Mouse (Mus musculus) stomach, postnatal 0 days (tissue): ENCODE results near the gene Pms1. TPM values are rescaled to one million over a fixed set of nuclear protein-coding genes. Genes with fewer than 3 reads are reported as not detected.
A peak's percentile ranks its signal among the peaks of the same experiment; 100 is the strongest.
"Not testable (repeated sequence)": the region's sequence is repeated elsewhere in the genome, so short reads cannot be mapped to it uniquely, and the experiment has no call there.

Source experiments
- ATAC-seq: fragments of 200-750 bp; cut with Nextera tagmentation; 2 replicates; pipeline ENCODE4 v1.8.0; 2017; ENCODE audit not compliant: low FRiP score, low TSS enrichment
- DNase-seq: peaks from one replicate; pipeline ENCODE4 v3.0.0-alpha.2; 2016; ENCODE audit warnings: low spot score
- H3K27ac ChIP-seq: fragments of 300-500 bp; sonication (generic); replicated peaks from 2 replicates; pipeline ENCODE4 v1.5.1; 2014; ENCODE audit warnings: mild to moderate bottlenecking, control low read depth
- H3K27me3 ChIP-seq: fragments of 300-500 bp; sonication (generic); 2 replicates; pipeline ENCODE4 v1.6.1; 2014; ENCODE audit warnings: low read length; ENCODE audit not compliant: control insufficient read depth, insufficient read depth
- H3K36me3 ChIP-seq: fragments of 300-500 bp; sonication (generic); 2 replicates; pipeline ENCODE4 v1.6.1; 2014; ENCODE audit warnings: low read length, mixed read lengths; ENCODE audit not compliant: control insufficient read depth, insufficient read depth
- H3K4me1 ChIP-seq: fragments of 300-500 bp; sonication (generic); replicated peaks from 2 replicates; pipeline ENCODE4 v1.6.1; 2014; ENCODE audit warnings: antibody characterized with exemption; ENCODE audit not compliant: control insufficient read depth, insufficient read depth
- H3K4me2 ChIP-seq: fragments of 300-500 bp; sonication (generic); replicated peaks from 2 replicates; pipeline ENCODE4 v1.6.1; 2014; ENCODE audit warnings: low read depth, mild to moderate bottlenecking, control low read depth, moderate library complexity
- H3K4me3 ChIP-seq: fragments of 300-500 bp; sonication (generic); 2 replicates; pipeline ENCODE4 v1.5.1; 2014; ENCODE audit warnings: low read depth, low read length, control low read depth
- H3K9ac ChIP-seq: fragments of 300-500 bp; sonication (generic); 2 replicates; pipeline ENCODE4 v1.6.1; 2014; ENCODE audit warnings: mild to moderate bottlenecking, low read length, control low read depth, mixed read lengths
- H3K9me3 ChIP-seq: fragments of 300-500 bp; sonication (generic); 2 replicates; pipeline ENCODE4 v1.6.1; 2016; ENCODE audit warnings: low read length; ENCODE audit not compliant: control insufficient read depth
- CTCF ChIP-seq: IDR thresholded peaks from 2 replicates; pipeline ENCODE4 v1.5.1; 2016; ENCODE audit warnings: antibody characterized with exemption, low read depth, mild to moderate bottlenecking, moderate library complexity
- EP300 ChIP-seq: optimal IDR thresholded peaks from 2 replicates; pipeline ENCODE3; 2016; ENCODE audit warnings: antibody characterized with exemption
- WGBS: fragments of 180-500 bp; shearing (Covaris S2); extraction: QIAGEN DNeasy Blood & Tissue Kit; methylation state at CpG from one replicate; pipeline ENCODE4 v1.1.7; 2014; 5-methylcytosine and 5-hydroxymethylcytosine counted together
- polyA plus RNA-seq: library from polyadenylated mRNA; unstranded; fragments of >200 nt; fragmentation: Nextera tagmentation; extraction: Ambion mirVana; gene quantifications from 2 replicates; pipeline ENCODE4 v1.2.1, GENCODE M21; 2015

Pms1 gene
- polyA plus RNA-seq, 1 experiment from 2014 or later, result 4.7 TPM

DNA sequence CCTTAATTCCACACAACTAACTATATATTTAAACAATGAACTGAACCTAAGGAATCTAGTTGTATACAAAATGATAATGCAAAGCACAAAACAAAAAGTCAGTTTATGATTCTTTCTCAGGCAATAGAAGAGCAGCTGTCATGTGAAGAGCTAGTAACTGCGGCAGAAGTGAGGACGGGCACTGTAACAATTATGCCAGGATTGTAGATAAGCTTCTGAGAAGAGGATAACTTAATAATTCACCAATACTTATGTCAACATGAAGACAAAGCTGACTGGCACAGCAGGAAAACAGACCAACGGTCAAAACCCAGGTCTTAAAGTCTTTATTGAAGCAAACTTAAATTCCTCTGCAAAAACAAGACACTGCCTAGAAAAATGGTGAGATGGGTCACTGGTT is 5.6 kb downstream of the Pms1 start:
- no peaks in the 10 kb centered on the region for H3K27me3 ChIP-seq
- H3K4me3 ChIP-seq, result no peak overlapping the region
- TF ChIP-seq CTCF (no peak), EP300 (no peak)
- ATAC-seq (no peak), DNase-seq (no peak)
- H3K9ac ChIP-seq, result no peak overlapping the region
- H3K36me3 ChIP-seq, result no peaks in the 10 kb centered on the region
- H3K4me2 ChIP-seq, result no peak overlapping the region
- H3K4me1 ChIP-seq, result no peaks in the 10 kb centered on the region
- 60% methylated on average over 3 of the region's 3 CpGs for WGBS
- no peaks in the 10 kb centered on the region for H3K9me3 ChIP-seq
- no peak overlapping the region for H3K27ac ChIP-seq

DNA sequence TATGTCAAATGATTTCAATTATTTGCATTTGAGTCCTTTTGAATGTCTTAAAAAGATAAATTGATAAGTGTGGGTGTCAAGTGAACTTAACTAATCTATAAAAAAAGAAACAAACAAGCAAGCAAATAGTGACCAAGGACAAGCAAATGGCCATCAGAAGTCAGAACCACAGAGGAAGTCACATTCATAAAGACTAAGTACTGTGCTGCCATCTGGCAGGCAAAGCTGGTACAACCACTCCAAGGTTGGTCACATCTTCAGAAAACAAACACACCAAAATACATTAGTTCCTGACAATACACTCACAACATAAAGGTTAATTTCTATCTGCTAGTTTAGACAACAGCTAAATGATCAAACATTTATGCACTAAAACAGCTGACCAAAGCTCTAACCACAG is 24.2 kb downstream of the Pms1 start:
- Histone ChIP-seq H3K4me3 (no peak overlapping the region), H3K27ac (no peak overlapping the region), H3K9me3 (no peaks in the 10 kb centered on the region), H3K36me3 (no peaks in the 10 kb centered on the region), H3K27me3 (no peaks in the 10 kb centered on the region), H3K4me1 (no peaks in the 10 kb centered on the region), H3K9ac (no peak overlapping the region), H3K4me2 (no peak overlapping the region)
- peak; percentile 16 for DNase-seq
- no peak for ATAC-seq
- no peak for TF ChIP-seq EP300
- peak; percentile 77 for TF ChIP-seq CTCF

DNA sequence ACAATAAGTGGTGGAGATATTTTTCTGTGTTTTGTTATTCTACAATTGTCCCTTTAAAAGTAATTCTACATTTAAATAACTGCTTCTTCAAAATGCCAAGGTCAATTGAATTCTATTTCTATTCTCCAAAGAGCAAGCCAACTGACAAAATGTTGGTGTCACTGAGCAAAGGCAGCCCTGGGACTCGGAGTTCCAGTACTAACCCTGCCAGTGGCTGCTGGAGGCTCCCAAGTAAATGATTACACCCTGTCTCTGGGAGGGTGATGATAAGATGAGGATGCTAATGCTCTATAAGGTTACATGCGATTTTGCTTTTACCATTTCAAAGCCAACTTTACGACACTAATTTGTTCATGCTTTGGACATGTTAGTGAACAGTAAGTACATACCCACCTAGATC is 26.9 kb downstream of the Pms1 start:
- WGBS, result 85% methylated on average over 3 of the region's 3 CpGs

DNA sequence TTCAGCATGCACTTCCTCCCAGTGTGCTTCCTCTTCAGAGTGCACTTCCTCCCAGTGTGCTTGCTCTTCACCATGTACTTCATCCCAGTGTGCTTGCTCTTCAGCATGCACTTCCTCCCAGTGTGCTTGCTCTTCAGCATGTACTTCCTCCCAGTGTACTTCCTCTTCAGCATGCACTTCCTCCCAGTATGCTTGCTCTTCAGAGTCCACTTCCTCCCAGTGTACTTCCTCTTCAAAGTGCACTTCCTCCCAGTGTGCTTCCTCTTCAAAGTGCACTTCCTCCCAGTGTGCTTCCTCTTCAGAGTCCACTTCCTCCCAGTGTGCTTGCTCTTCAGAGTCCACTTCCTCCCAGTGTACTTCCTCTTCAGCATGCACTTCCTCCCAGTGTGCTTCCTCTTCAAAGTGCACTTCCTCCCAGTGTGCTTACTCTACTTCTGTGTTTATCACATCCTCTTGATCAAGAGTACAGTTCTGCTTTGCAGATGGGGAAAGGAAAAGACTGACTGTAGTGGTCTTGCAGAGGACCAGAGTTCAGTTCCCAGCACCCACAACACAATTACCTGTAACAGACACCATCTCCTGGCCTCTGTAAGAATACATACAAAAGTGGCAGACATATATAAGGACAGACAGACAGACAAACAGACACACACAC is 31.7 kb downstream of the Pms1 start:
- H3K4me2 ChIP-seq, H3K36me3 ChIP-seq, H3K9me3 ChIP-seq: not testable (repeated sequence)

More for the DNA sequence above, 26.9 kb downstream of the Pms1 start:
- Histone ChIP-seq H3K27me3 (no peaks in the 10 kb centered on the region), H3K9me3 (no peaks in the 10 kb centered on the region), H3K4me2 (no peak overlapping the region), H3K36me3 (no peaks in the 10 kb centered on the region), H3K27ac (no peak overlapping the region), H3K9ac (no peak overlapping the region), H3K4me1 (no peaks in the 10 kb centered on the region), H3K4me3 (no peak overlapping the region)
- DNase-seq, result no peak
- no peak for TF ChIP-seq EP300
- no peak for TF ChIP-seq CTCF
- no peak for ATAC-seq

DNA sequence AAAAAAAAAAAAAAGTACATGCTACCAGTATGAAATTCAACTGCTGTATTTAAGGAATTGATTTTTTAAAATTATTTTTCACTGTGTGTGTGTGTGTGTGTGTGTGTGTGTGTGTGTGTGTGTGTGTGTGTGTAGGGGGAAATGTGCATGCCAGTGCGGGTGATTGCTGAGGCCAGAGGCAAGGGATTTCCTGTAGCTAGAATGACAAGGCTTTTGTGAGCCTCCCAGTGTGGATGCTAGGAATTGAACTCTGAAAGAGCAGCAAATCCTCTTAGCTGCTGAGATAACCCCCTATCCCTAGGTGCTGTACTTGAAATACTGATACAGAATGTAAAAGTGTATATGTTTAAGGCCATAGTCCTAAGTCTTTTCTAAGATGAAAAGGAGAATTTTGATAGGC is 70.8 kb downstream of the Pms1 start:
- Histone ChIP-seq H3K4me3 (no peak overlapping the region), H3K27ac (no peak overlapping the region), H3K4me1 (no peaks in the 10 kb centered on the region), H3K27me3 (no peaks in the 10 kb centered on the region), H3K9me3 (no peaks in the 10 kb centered on the region), H3K9ac (no peak overlapping the region), H3K4me2 (no peak overlapping the region), H3K36me3 (no peaks in the 10 kb centered on the region)
- TF ChIP-seq CTCF (no peak), EP300 (no peak)
- DNase-seq (no peak), ATAC-seq (no peak)
- 73% methylated on average over 1 of the region's 1 CpGs for WGBS

More for the DNA sequence above, 31.7 kb downstream of the Pms1 start:
- not testable (repeated sequence) for H3K4me3 ChIP-seq, DNase-seq, H3K27me3 ChIP-seq, ATAC-seq, H3K4me1 ChIP-seq, H3K27ac ChIP-seq, H3K9ac ChIP-seq

DNA sequence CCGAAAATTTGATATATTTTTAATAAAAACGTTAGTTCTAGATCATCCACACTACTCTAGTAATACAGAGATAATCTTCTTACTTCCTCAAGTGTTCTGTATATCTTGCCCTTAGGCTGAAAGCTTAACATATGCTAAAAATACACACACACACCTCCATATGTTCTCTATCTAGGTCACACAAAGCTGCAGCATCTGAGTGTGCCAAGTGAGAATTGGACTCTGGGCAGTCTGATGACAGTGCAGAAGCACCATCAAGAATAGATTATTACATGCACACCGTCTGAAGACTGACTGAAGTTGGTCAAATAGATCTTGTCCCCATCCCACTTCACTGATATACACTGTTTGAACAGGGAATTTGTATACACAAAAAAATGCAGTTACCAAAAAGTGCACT is 71.2 kb downstream of the Pms1 start:
- TF ChIP-seq EP300, result no peak
- TF ChIP-seq CTCF, result no peak
- Histone ChIP-seq H3K4me1 (no peaks in the 10 kb centered on the region), H3K4me3 (no peak overlapping the region), H3K27ac (no peak overlapping the region), H3K27me3 (no peaks in the 10 kb centered on the region), H3K9me3 (no peaks in the 10 kb centered on the region), H3K36me3 (no peaks in the 10 kb centered on the region), H3K9ac (no peak overlapping the region), H3K4me2 (no peak overlapping the region)
- DNase-seq (no peak), ATAC-seq (no peak)
- 77% methylated on average over 3 of the region's 3 CpGs for WGBS
